Mouse (Mus musculus) hematopoietic stem cell, adult 5-6 weeks (primary cell): Measurements from ENCODE around the gene Mff. TPM values are rescaled to one million over a fixed set of nuclear protein-coding genes. Genes with fewer than 3 reads are reported as not detected.

Experiments
- ATAC-seq, 2 experiments: fragments of 125-278 bp in 1 of 2; replicated peaks in 1 of 2; 2 replicates each; pipeline ENCODE4 v1.8.0; 2016 to 2017; ENCODE audit warnings: inconsistent platforms in 2 of 2, mild to moderate bottlenecking in 2 of 2, moderate number of reproducible peaks in 2 of 2, low read depth in 1 of 2, moderate TSS enrichment in 1 of 2; ENCODE audit not compliant: low FRiP score in 2 of 2, poor library complexity in 2 of 2, severe bottlenecking in 2 of 2, insufficient read depth in 1 of 2, low TSS enrichment in 1 of 2
- total RNA-seq: library from RNA; stranded (forward); fragments of 172-1452, 232-1000 nt; gene quantifications from 2 replicates; pipeline ENCODE4 v1.2.3, GENCODE M21; 2017

The Mff gene
- total RNA-seq, 1 experiment from 2014 or later, result 91.7 TPM

GRCm38 (mm10) chr1:82797088-82797487 is 72.4 kb downstream of the Mff start:
- peak in 1 of 2 experiments; percentile 16; a peak in 1 of 4 replicates for ATAC-seq

DNA sequence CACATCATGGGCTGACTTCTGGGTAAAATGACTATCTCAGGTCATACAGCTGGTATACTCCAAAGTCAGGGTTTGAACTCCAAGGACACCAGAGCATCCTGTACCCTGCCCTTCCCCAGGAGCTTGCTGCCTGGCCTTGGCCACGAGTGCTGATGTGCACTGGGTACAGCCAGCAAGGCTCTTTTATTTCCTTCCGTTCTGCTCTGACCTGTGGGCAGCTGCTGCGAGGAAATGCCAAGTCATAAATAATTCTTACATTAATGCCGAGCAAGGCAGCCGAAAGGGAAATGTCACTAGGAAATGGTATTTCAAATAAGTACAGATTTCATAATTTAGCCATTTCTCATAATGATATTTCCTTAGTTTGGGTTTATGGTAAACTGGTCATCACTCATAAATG is 73.6 kb downstream of the Mff start:
- ATAC-seq, result peak; percentile 66 to 84

DNA sequence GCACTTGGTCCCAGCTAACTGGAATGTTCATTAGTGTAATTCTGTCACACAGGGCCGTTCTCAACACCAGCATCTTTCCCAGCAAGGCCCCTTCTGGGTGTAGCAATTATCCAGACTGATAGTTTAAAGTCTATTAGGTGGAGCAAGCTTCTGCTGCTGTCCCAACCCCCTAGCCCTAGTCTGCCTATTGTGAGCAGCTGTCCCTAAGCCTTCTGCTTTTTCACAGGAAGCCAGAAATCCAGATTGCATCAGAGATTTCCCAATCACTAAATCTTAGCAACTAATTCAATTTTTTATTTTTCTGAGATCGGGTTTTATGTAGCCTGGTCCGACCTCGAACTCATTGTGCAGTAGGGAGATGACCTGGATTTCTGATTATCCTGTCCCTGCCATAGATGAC is 74.2 kb downstream of the Mff start:
- peak; percentile 13 to 40; a peak in 1 of 4 replicates for ATAC-seq

GRCm38 (mm10) chr1:82801105-82801783 is 76.6 kb downstream of the Mff start:
- ATAC-seq, result no peak

Other genes starting within 250 kb of the Mff start
- not detected in 2 replicates for gene Col4a4, start 138.0 kb upstream of the Mff start, total RNA-seq
- not detected in 2 replicates for gene Col4a3, start 138.0 kb upstream of the Mff start, total RNA-seq
- not detected in 2 replicates for gene Tm4sf20, start 43.6 kb downstream of the Mff start, total RNA-seq
- gene Gm47791, start 46.4 kb downstream of the Mff start, total RNA-seq, result not detected in 2 replicates
- 36.5 and 37.6 TPM in 2 replicates for gene Agfg1, start 114.6 kb downstream of the Mff start, total RNA-seq
- gene A030005L19Rik, start 188.4 kb downstream of the Mff start, total RNA-seq, result not detected in 2 replicates
- gene A030014E15Rik, start 200.0 kb downstream of the Mff start, total RNA-seq, result not detected in 2 replicates
- not detected in 2 replicates for gene Gm6217, start 206.5 kb downstream of the Mff start, total RNA-seq
- not detected in 2 replicates for gene A030003K21Rik, start 218.5 kb downstream of the Mff start, total RNA-seq
- not detected in 2 replicates for gene Gm7544, start 231.1 kb downstream of the Mff start, total RNA-seq
- not detected in 2 replicates for gene Gm47955, start 235.4 kb downstream of the Mff start, total RNA-seq